Mouse (Mus musculus): ENCODE results near the gene Klk1b8.

DNA sequence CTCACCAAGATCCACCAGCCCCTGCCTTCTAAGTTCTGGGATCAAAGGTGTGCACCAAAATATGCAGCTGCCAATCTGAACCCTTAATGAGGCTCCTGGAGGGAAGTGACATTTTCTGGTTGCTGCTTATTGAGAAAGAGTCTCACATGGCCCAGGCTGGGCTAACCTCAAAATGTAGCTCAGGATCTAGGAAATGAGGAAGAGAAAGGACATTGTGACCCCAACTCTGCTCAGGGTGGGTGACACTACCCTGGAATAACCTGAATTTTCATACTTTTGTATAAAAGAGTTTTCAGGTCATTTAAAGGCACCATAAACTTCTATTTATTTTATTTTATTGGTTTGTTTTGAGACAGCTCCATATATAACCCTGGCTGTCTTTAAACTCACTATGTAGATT is 35.2 kb downstream of the Klk1b8 start:
- TF ChIP-seq CTCF (IDR thresholded peaks at IDR 0.05), result no peak
- no peak for TF ChIP-seq POLR2A (IDR thresholded peaks at IDR 0.05; ENCODE audit: insufficient read depth, low read depth, low read length)
- no peak for TF ChIP-seq EP300 (IDR thresholded peaks at IDR 0.05; ENCODE audit: insufficient read depth, low read depth, low read length)
